Mouse (Mus musculus) embryonic facial prominence, embryonic 15.5 days (tissue): ENCODE measurements around the gene Pigu. TPM values are rescaled to one million over a fixed set of nuclear protein-coding genes. Genes with fewer than 3 reads are reported as not detected.

Experiments used
- ATAC-seq: fragments of 200-750 bp; cut with Nextera tagmentation; 2 replicates; pipeline ENCODE4 v1.8.0; 2017; ENCODE audit warnings: low read depth, moderate TSS enrichment; ENCODE audit not compliant: insufficient number of reproducible peaks, low FRiP score, low TSS enrichment
- H3K27ac ChIP-seq: fragments of 300-500 bp; sonication (generic); replicated peaks from 2 replicates; pipeline ENCODE4 v1.5.1; 2015; ENCODE audit warnings: mild to moderate bottlenecking, inconsistent platforms
- H3K27me3 ChIP-seq: fragments of 300-500 bp; sonication (generic); 2 replicates; pipeline ENCODE4 v1.6.1; 2015; ENCODE audit warnings: inconsistent platforms
- H3K36me3 ChIP-seq: fragments of 300-500 bp; sonication (generic); 2 replicates; pipeline ENCODE4 v1.6.1; 2015; ENCODE audit warnings: mild to moderate bottlenecking, inconsistent platforms
- H3K4me1 ChIP-seq: fragments of 300-500 bp; sonication (generic); 2 replicates; pipeline ENCODE4 v1.6.1; 2015; ENCODE audit warnings: inconsistent platforms
- H3K4me2 ChIP-seq: fragments of 300-500 bp; sonication (generic); replicated peaks from 2 replicates; pipeline ENCODE4 v1.6.1; 2015; ENCODE audit warnings: mild to moderate bottlenecking, inconsistent platforms
- H3K4me3 ChIP-seq: fragments of 300-500 bp; sonication (generic); replicated peaks from 2 replicates; pipeline ENCODE4 v1.5.1; 2015; ENCODE audit warnings: mild to moderate bottlenecking, inconsistent platforms
- H3K9ac ChIP-seq: fragments of 300-500 bp; sonication (generic); 2 replicates; pipeline ENCODE4 v1.6.1; 2015; ENCODE audit warnings: inconsistent platforms
- H3K9me3 ChIP-seq: fragments of 300-500 bp; sonication (generic); replicated peaks from 2 replicates; pipeline ENCODE4 v1.6.1; 2016; ENCODE audit warnings: inconsistent platforms
- WGBS: fragments of 180-500 bp; shearing (Covaris S2); methylation state at CpG from one replicate; pipeline ENCODE4 v1.1.7; 2015; 5-methylcytosine and 5-hydroxymethylcytosine counted together
- polyA plus RNA-seq: library from polyadenylated mRNA; unstranded; fragments of >200 nt; fragmentation: Nextera tagmentation; extraction: Ambion mirVana; gene quantifications from 2 replicates; pipeline ENCODE4 v1.2.1, GENCODE M21; 2015

Gene Pigu
- polyA plus RNA-seq, 1 experiment from 2014 or later: 44.9 TPM

DNA sequence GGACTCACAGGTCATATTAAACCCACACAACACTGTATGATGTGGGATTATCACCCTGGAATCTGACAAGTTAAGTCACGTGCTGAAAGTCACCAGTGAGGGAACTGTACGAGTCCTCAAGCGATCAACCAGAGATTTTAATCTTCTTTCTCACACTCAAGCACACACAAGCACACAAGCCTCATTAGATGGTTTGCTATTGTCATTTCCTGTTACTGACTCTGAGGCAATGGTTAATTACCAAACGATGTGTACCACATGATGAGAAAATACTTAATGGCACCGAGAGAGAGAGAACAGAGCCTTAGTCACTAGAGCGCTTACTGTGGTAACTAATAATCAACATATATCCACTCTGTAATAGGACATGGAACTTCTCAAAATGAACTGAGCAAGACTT lies 71.5 kb downstream of the Pigu start:
- ATAC-seq: no peak
- 71% methylated on average over 6 of the region's 6 CpGs for WGBS

GRCm38 (mm10) chr2:155284647-155285046 lies 72.6 kb downstream of the Pigu start:
- H3K9ac ChIP-seq: no peak overlapping the region
- no peaks in the 10 kb centered on the region for H3K9me3 ChIP-seq
- H3K36me3 ChIP-seq: peaks cover 2% of the 10 kb centered on the region; the same call in 1 of the 2 replicates
- no peak overlapping the region for H3K4me2 ChIP-seq
- ATAC-seq: no peak
- H3K27me3 ChIP-seq: no peaks in the 10 kb centered on the region
- no peak overlapping the region for H3K4me3 ChIP-seq
- no peaks in the 10 kb centered on the region for H3K4me1 ChIP-seq
- no peak overlapping the region for H3K27ac ChIP-seq
- WGBS: 85% methylated on average over 7 of the region's 7 CpGs

More for the DNA sequence above, 71.5 kb downstream of the Pigu start:
- Histone ChIP-seq H3K36me3 (peaks cover 7% of the 10 kb centered on the region; the same call in 1 of the 2 replicates), H3K4me2 (no peak overlapping the region), H3K4me1 (no peaks in the 10 kb centered on the region), H3K4me3 (no peak overlapping the region), H3K27ac (no peak overlapping the region), H3K9me3 (no peaks in the 10 kb centered on the region), H3K9ac (no peak overlapping the region), H3K27me3 (no peaks in the 10 kb centered on the region)

DNA sequence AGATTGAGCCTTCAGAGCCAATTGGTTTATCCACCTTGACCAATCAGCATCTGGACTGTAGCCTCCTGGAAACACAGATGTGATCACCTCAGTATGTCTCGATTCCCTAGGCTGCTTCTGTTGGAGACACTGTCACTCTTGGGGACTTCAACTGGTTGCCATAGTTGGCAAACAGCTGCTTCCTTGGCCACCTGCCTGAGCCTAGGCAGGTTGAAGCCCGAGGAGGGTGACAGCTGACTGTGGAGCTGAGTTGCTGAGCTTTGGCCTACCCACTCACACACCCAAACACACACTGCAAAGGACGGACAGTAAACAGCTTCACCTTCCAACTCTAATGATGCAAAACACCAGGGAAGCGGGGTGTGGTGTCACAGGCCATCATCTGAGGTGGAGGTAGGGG lies 73.4 kb downstream of the Pigu start:
- H3K4me2 ChIP-seq: no peak overlapping the region
- H3K27me3 ChIP-seq: no peaks in the 10 kb centered on the region
- ATAC-seq: no peak
- no peak overlapping the region for H3K9ac ChIP-seq
- WGBS: 84% methylated on average over 4 of the region's 4 CpGs
- H3K27ac ChIP-seq: no peak overlapping the region
- no peaks in the 10 kb centered on the region for H3K4me1 ChIP-seq
- no peak overlapping the region for H3K4me3 ChIP-seq
- no peaks in the 10 kb centered on the region for H3K9me3 ChIP-seq
- peaks cover 4% of the 10 kb centered on the region; the same call in 1 of the 2 replicates for H3K36me3 ChIP-seq

DNA sequence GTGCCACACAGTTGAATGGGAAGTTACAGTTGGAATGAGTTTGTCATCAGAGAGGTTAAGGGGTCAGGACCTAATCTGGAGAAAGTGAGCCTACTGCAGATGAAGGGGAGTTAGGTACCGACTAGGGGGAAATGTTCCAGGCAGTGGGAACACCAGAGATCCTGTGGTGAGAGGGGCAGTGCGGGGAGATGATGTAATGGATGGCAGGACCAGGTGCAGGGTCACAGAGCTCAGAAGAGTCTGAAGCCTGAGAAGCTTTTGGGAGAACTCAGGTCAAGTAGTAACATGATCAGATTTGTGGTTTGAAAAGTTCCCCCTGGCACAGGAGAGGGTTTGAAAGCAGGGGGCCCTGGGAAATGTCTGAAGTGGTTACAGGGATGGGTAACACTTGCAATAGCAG lies 77.1 kb downstream of the Pigu start:
- Histone ChIP-seq H3K27me3 (no peaks in the 10 kb centered on the region), H3K4me1 (peaks cover 15% of the 10 kb centered on the region), H3K4me3 (no peak overlapping the region), H3K9me3 (no peaks in the 10 kb centered on the region), H3K4me2 (no peak overlapping the region), H3K9ac (no peak overlapping the region), H3K36me3 (peaks cover 10% of the 10 kb centered on the region; the same call in 1 of the 2 replicates), H3K27ac (no peak overlapping the region)
- 59% methylated on average over 2 of the region's 2 CpGs for WGBS
- no peak for ATAC-seq

DNA sequence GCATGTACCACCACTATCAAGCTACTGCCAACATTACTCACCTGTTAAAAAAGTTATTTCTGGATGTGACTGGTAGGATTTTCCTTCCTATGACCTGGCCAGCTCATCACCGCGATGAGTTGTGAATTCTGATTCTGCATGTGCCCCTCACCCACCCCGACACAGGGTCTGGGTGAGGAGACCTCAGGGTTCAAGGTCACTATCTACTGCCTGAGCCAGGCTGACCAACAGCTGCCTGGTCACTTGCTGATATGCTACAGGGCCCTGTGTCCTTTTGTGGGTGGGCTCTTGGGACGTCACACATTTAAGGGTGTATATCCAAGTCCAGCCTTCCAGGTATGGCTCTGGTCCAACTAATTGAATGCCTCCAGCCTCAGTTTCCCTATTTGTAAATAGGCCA lies 78.1 kb downstream of the Pigu start:
- Histone ChIP-seq H3K4me1 (peaks cover 15% of the 10 kb centered on the region), H3K9ac (no peak overlapping the region), H3K27me3 (no peaks in the 10 kb centered on the region), H3K4me2 (no peak overlapping the region), H3K27ac (no peak overlapping the region), H3K9me3 (no peaks in the 10 kb centered on the region), H3K36me3 (peaks cover 10% of the 10 kb centered on the region; the same call in 1 of the 2 replicates), H3K4me3 (no peak overlapping the region)
- WGBS: 85% methylated on average over 4 of the region's 4 CpGs
- no peak for ATAC-seq

- Histone ChIP-seq H3K9ac (no peak overlapping the region), H3K4me2 (no peak overlapping the region), H3K4me3 (no peak overlapping the region), H3K27ac (no peak overlapping the region), H3K4me1 (peaks cover 15% of the 10 kb centered on the region), H3K9me3 (no peaks in the 10 kb centered on the region), H3K27me3 (no peaks in the 10 kb centered on the region), H3K36me3 (peaks cover 10% of the 10 kb centered on the region; the same call in 1 of the 2 replicates)
- 82% methylated on average over 7 of the region's 7 CpGs for WGBS
- ATAC-seq: no peak
These were observed 78.9 kb downstream of the Pigu start for GRCm38 (mm10) chr2:155278361-155278760.

GRCm38 (mm10) chr2:155277721-155278120 lies 79.5 kb downstream of the Pigu start:
- no peaks in the 10 kb centered on the region for H3K27me3 ChIP-seq
- H3K4me2 ChIP-seq: peak overlapping the region; percentile 71
- H3K9ac ChIP-seq: 0 out of 2 replicates have a peak overlapping the region, but pooled peaks have one; percentile 95
- no peaks in the 10 kb centered on the region for H3K9me3 ChIP-seq
- H3K4me1 ChIP-seq: peaks cover 15% of the 10 kb centered on the region
- H3K36me3 ChIP-seq: peaks cover 10% of the 10 kb centered on the region; the same call in 1 of the 2 replicates
- H3K4me3 ChIP-seq: peak overlapping the region; percentile 98; the same call in 1 of the 2 replicates
- no peak for ATAC-seq
- no peak overlapping the region for H3K27ac ChIP-seq
- 93% methylated on average over 2 of the region's 2 CpGs for WGBS

GRCm38 (mm10) chr2:155276621-155277175 lies 80.5 kb downstream of the Pigu start:
- peaks cover 10% of the 10 kb centered on the region; the same call in 1 of the 2 replicates for H3K36me3 ChIP-seq
- peak overlapping the region; percentile 98 for H3K4me3 ChIP-seq
- H3K4me1 ChIP-seq: peaks cover 15% of the 10 kb centered on the region
- peak overlapping the region; percentile 71 for H3K4me2 ChIP-seq
- WGBS: 1% methylated on average over 46 of the region's 49 CpGs
- peak overlapping the region; percentile 94 for H3K27ac ChIP-seq
- peak overlapping the region; percentile 95 for H3K9ac ChIP-seq
- H3K9me3 ChIP-seq: no peaks in the 10 kb centered on the region
- peak; percentile 90 for ATAC-seq
- H3K27me3 ChIP-seq: no peaks in the 10 kb centered on the region

GRCm38 (mm10) chr2:155276195-155276594 lies 81.0 kb downstream of the Pigu start, which contains the start of gene Map1lc3a:
Map1lc3a (plus strand) TSS chr2:155276297.
- ATAC-seq: peak; percentile 90
- H3K36me3 ChIP-seq: peaks cover 10% of the 10 kb centered on the region; the same call in 1 of the 2 replicates
- peak within 1 kb of the TSS; percentile 95 for H3K9ac ChIP-seq
- H3K27me3 ChIP-seq: no peaks in the 10 kb centered on the region
- peak within 1 kb of the TSS; percentile 98 for H3K4me3 ChIP-seq
- no peaks in the 10 kb centered on the region for H3K9me3 ChIP-seq
- 1% methylated on average over 47 of the region's 47 CpGs for WGBS
- H3K27ac ChIP-seq: peak within 1 kb of the TSS; percentile 94
- H3K4me1 ChIP-seq: peaks cover 15% of the 10 kb centered on the region
- H3K4me2 ChIP-seq: peak within 1 kb of the TSS; percentile 71

- WGBS: 84% methylated on average over 8 of the region's 8 CpGs
- Histone ChIP-seq H3K9ac (no peak overlapping the region), H3K4me1 (peaks cover 15% of the 10 kb centered on the region), H3K4me2 (no peak overlapping the region), H3K27me3 (no peaks in the 10 kb centered on the region), H3K9me3 (no peaks in the 10 kb centered on the region), H3K36me3 (peaks cover 4% of the 10 kb centered on the region; the same call in 1 of the 2 replicates), H3K27ac (no peak overlapping the region), H3K4me3 (no peak overlapping the region)
- ATAC-seq: no peak
These were observed 83.6 kb downstream of the Pigu start for GRCm38 (mm10) chr2:155273603-155274002.

DNA sequence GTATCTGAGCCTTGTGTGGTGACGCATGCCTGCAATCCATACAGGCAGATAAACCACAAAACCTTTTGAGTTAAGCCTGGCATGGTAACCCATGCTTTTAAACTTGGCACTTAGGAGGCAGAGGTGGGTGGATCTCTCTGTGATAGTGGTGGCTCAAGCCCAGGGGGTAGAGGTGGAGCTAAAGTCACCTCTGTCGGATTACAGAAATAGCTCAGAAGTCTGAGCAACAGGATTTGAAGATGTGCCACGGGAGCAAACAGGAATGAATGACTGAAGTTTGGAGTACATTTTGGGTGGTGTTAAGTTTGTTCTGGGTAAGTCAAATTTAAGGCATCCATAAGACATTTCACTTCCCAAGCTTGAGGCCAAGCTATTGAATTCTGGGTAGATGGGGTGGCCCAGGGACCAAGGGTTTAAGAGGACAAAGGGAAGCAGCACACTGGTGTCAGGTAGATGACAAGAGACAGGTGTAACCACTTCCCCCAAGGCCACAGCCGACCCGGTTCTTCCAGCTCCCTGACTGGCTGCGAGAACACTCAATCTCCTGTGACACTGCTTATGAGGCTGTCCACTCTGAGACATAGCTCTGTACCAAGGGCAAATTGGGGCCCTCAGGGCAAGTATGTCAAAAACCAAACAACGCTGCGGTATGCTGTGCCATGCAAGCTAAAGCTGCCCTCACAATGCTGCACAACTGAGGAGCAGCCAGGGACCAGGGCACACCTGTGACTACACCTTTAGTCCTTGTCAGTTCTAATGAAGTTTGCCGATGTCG lies 84.6 kb downstream of the Pigu start:
- Histone ChIP-seq H3K4me1 (peaks cover 15% of the 10 kb centered on the region), H3K27ac (no peak overlapping the region), H3K36me3 (no peaks in the 10 kb centered on the region), H3K27me3 (no peaks in the 10 kb centered on the region), H3K4me3 (no peak overlapping the region), H3K4me2 (no peak overlapping the region), H3K9ac (no peak overlapping the region), H3K9me3 (no peaks in the 10 kb centered on the region)
- ATAC-seq: no peak
- WGBS: 60% methylated on average over 10 of the region's 10 CpGs
